Mouse (Mus musculus): Measurements from ENCODE around the gene Agap2. TPM values are rescaled to one million over a fixed set of nuclear protein-coding genes. Genes with fewer than 3 reads are reported as not detected.

Agap2 gene
- polyA plus RNA-seq, 1 experiment, result 2.0 TPM

DNA sequence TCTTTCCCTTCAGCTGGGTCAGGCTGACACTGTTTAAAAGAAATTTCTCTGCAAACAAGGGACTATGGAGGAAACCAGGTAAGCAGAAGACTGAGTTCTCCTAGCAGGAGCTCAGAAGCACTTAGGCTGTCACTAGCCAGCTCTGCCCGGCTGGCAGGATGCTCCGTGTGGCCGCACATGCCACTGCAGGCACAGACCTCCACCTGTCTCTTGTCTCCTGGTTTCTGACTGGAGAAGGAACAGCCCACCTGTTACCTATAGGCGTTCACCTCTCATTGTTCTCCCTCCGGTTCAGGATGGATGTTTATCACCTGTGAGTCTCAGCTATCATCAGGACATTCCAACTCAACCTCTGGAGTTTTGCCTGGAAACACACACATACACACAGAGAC, 8.8 kb downstream of the Agap2 start:
- no peak overlapping the region for H3K27ac ChIP-seq (ENCODE audit: insufficient read depth, low read depth, low read length)
- TF ChIP-seq CTCF (IDR thresholded peaks at IDR 0.05; ENCODE audit: low read depth, low read length) (no peak), POLR2A (IDR thresholded peaks at IDR 0.05; ENCODE audit: borderline replicate concordance, low read depth, low read length) (no peak)
- H3K4me3 ChIP-seq (ENCODE audit: insufficient read depth, low read length), result no peak overlapping the region
- H3K4me1 ChIP-seq (ENCODE audit: control insufficient read depth, insufficient read depth, low read length), result no peaks in the 10 kb centered on the region

DNA sequence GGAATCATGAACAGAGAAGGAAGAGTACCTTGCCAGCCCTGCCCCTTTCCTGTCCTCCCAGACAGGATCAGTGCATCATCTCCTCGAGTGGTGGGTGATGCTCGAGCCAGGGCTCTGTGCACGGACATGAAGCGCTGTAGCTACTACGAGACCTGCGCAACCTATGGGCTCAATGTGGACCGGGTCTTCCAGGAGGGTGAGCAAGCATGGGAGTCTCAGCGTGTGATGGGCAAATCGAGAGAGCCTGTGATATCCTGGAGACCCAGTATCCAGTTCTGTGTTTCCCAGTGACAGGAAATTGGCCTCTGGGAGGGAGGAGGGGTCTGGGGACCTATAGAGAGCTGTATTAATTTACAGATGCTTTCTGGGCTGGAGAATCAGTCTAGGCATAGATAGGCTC, 10.0 kb downstream of the Agap2 start:
- TF ChIP-seq CTCF (IDR thresholded peaks at IDR 0.05; ENCODE audit: low read depth, low read length) (no peak), POLR2A (IDR thresholded peaks at IDR 0.05; ENCODE audit: borderline replicate concordance, low read depth, low read length) (no peak)
- no peak overlapping the region for H3K27ac ChIP-seq (ENCODE audit: insufficient read depth, low read depth, low read length)
- H3K4me3 ChIP-seq (ENCODE audit: insufficient read depth, low read length), result no peak overlapping the region
- H3K4me1 ChIP-seq (ENCODE audit: control insufficient read depth, insufficient read depth, low read length), result no peaks in the 10 kb centered on the region

GRCm38 (mm10) chr10:127085633-127086032, 10.5 kb downstream of the Agap2 start:
- no peak overlapping the region for H3K27ac ChIP-seq (ENCODE audit: insufficient read depth, low read depth, low read length)
- H3K4me3 ChIP-seq (ENCODE audit: insufficient read depth, low read length), result no peak overlapping the region
- no peaks in the 10 kb centered on the region for H3K4me1 ChIP-seq (ENCODE audit: control insufficient read depth, insufficient read depth, low read length)
- TF ChIP-seq POLR2A (IDR thresholded peaks at IDR 0.05; ENCODE audit: borderline replicate concordance, low read depth, low read length) (no peak), CTCF (IDR thresholded peaks at IDR 0.05; ENCODE audit: low read depth, low read length) (no peak)

DNA sequence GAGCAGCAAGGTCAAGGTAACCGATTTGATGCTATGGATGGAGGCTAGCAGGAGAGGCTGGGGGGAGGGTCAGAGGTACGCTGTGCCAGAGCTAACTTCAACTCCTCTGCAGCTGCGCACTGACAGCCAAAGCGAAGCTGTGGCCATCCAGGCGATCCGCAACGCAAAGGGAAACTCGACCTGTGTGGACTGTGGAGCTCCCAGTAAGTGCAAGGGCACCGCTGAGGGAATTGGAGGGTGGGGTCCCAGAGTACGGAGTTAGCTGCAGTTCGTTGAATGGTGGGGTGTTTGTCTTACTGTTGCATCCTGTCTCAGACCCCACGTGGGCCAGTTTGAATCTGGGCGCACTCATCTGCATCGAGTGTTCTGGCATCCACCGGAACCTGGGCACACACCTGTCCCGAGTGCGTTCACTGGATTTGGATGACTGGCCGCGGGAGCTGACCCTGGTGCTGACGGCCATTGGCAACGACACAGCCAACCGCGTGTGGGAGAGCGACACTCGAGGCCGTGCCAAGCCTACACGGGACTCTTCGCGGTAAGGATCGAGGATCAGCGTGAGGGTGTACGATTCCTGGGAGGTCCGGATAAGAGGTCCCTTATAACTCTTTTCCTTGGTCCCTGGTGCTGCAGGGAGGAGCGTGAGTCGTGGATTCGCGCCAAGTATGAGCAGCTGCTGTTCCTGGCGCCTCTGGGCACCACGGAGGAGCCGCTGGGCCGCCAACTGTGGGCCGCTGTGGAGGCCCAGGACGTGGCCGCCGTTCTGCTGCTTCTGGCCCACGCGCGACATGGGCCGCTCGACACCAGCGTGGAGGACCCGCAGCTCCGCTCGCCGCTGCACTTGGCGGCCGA, 15.7 kb downstream of the Agap2 start:
- Histone ChIP-seq H3K27ac (ENCODE audit: insufficient read depth, low read depth, low read length) (no peak overlapping the region), H3K4me3 (ENCODE audit: insufficient read depth, low read length) (no peak overlapping the region), H3K4me1 (ENCODE audit: control insufficient read depth, insufficient read depth, low read length) (no peaks in the 10 kb centered on the region)
- no peak for TF ChIP-seq CTCF (IDR thresholded peaks at IDR 0.05; ENCODE audit: low read depth, low read length)
- no peak for TF ChIP-seq POLR2A (IDR thresholded peaks at IDR 0.05; ENCODE audit: borderline replicate concordance, low read depth, low read length)

GRCm38 (mm10) chr10:127091507-127092396, 16.7 kb downstream of the Agap2 start:
- no peak overlapping the region for H3K4me3 ChIP-seq (ENCODE audit: insufficient read depth, low read length)
- no peak overlapping the region for H3K27ac ChIP-seq (ENCODE audit: insufficient read depth, low read depth, low read length)
- TF ChIP-seq CTCF (IDR thresholded peaks at IDR 0.05; ENCODE audit: low read depth, low read length) (no peak), POLR2A (IDR thresholded peaks at IDR 0.05; ENCODE audit: borderline replicate concordance, low read depth, low read length) (no peak)
- H3K4me1 ChIP-seq (ENCODE audit: control insufficient read depth, insufficient read depth, low read length), result no peaks in the 10 kb centered on the region

GRCm38 (mm10) chr10:127092742-127093141, 17.7 kb downstream of the Agap2 start:
- Histone ChIP-seq H3K4me3 (ENCODE audit: insufficient read depth, low read length) (no peak overlapping the region), H3K27ac (ENCODE audit: insufficient read depth, low read depth, low read length) (no peak overlapping the region), H3K4me1 (ENCODE audit: control insufficient read depth, insufficient read depth, low read length) (no peaks in the 10 kb centered on the region)
- TF ChIP-seq CTCF (IDR thresholded peaks at IDR 0.05; ENCODE audit: low read depth, low read length) (no peak), POLR2A (IDR thresholded peaks at IDR 0.05; ENCODE audit: borderline replicate concordance, low read depth, low read length) (no peak)

DNA sequence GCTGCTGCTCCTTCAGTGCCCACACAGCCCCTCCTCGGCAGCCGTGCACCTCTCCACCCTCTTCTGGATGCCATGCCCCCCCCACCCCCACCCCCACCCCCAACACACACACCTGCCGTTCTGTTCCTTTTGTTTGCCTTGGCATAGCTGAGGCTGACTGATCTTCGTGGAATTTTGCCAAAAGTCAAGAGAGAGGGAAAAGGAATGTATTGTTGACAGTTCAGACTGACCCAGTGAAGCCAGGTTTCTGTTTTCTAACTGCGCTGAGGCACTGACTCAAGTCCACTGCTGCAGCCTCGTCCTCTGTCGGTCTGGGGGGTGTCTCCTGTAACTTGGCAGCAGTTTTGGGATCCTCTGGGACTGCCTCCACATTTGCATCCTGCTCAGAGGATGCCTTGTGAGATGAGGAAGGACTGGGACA, 19.3 kb downstream of the Agap2 start:
- no peak overlapping the region for H3K4me3 ChIP-seq (ENCODE audit: insufficient read depth, low read length)
- no peaks in the 10 kb centered on the region for H3K4me1 ChIP-seq (ENCODE audit: control insufficient read depth, insufficient read depth, low read length)
- no peak overlapping the region for H3K27ac ChIP-seq (ENCODE audit: insufficient read depth, low read depth, low read length)
- TF ChIP-seq CTCF (IDR thresholded peaks at IDR 0.05; ENCODE audit: low read depth, low read length) (no peak), POLR2A (IDR thresholded peaks at IDR 0.05; ENCODE audit: borderline replicate concordance, low read depth, low read length) (no peak)

GRCm38 (mm10) chr10:127098514-127098913, 23.4 kb downstream of the Agap2 start:
- Histone ChIP-seq H3K4me3 (ENCODE audit: insufficient read depth, low read length) (no peak overlapping the region), H3K4me1 (ENCODE audit: control insufficient read depth, insufficient read depth, low read length) (peaks cover 6% of the 10 kb centered on the region), H3K27ac (ENCODE audit: insufficient read depth, low read depth, low read length) (no peak overlapping the region)
- TF ChIP-seq POLR2A (IDR thresholded peaks at IDR 0.05; ENCODE audit: borderline replicate concordance, low read depth, low read length) (no peak), CTCF (IDR thresholded peaks at IDR 0.05; ENCODE audit: low read depth, low read length) (no peak)

GRCm38 (mm10) chr10:127099191-127099590, 24.1 kb downstream of the Agap2 start:
- Histone ChIP-seq H3K27ac (ENCODE audit: insufficient read depth, low read depth, low read length) (no peak overlapping the region), H3K4me3 (ENCODE audit: insufficient read depth, low read length) (no peak overlapping the region), H3K4me1 (ENCODE audit: control insufficient read depth, insufficient read depth, low read length) (peaks cover 13% of the 10 kb centered on the region)
- no peak for TF ChIP-seq POLR2A (IDR thresholded peaks at IDR 0.05; ENCODE audit: borderline replicate concordance, low read depth, low read length)
- no peak for TF ChIP-seq CTCF (IDR thresholded peaks at IDR 0.05; ENCODE audit: low read depth, low read length)

DNA sequence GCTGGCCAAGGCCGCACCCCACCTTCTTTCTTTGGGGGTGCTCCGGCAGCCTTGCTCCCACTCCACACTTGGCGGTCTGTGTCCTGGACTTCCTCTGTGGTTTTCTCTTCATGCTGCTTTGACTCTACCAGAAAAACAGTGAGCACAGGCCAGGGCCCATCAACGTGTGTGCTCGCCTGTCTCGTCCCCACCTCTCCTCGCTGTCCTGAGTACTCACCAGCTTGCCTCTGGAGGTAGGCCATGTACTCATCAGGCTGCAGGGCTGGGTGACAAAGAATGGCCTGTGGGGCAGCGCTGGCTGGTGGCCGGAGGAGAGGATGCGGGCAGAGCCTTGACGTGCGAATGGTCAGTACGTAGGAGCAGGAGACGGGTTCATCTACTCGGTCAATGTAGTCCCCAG, 24.8 kb downstream of the Agap2 start:
- Histone ChIP-seq H3K27ac (ENCODE audit: insufficient read depth, low read depth, low read length) (no peak overlapping the region), H3K4me1 (ENCODE audit: control insufficient read depth, insufficient read depth, low read length) (peaks cover 16% of the 10 kb centered on the region), H3K4me3 (ENCODE audit: insufficient read depth, low read length) (no peak overlapping the region)
- TF ChIP-seq CTCF (IDR thresholded peaks at IDR 0.05; ENCODE audit: low read depth, low read length) (no peak), POLR2A (IDR thresholded peaks at IDR 0.05; ENCODE audit: borderline replicate concordance, low read depth, low read length) (no peak)

Data from bone marrow macrophage, adult 2 months (primary cell).